Mouse (Mus musculus) left cerebral cortex, adult 2 months (tissue): ENCODE results near the gene Syn3. TPM values are rescaled to one million over a fixed set of nuclear protein-coding genes. Genes with fewer than 3 reads are reported as not detected.

Experiments
- DNase-seq, 2 experiments: peaks; one replicate each; pipeline ENCODE4 v3.0.0; 2021 to 2022; ENCODE audit warnings: low spot score in 2 of 2, mixed read lengths in 1 of 2; ENCODE audit errors: extremely low spot score in 1 of 2
- H3K27ac ChIP-seq: fragments of 200-600 bp; 2 replicates; pipeline ENCODE4 v1.8.1; 2022
- H3K4me3 ChIP-seq: fragments of 200-600 bp; 2 replicates; pipeline ENCODE4 v1.8.1; 2022
- CTCF ChIP-seq: fragments of 200-600 bp; IDR thresholded peaks from 2 replicates; pipeline ENCODE4 v1.8.1; 2022; ENCODE audit warnings: antibody characterized with exemption, mild to moderate bottlenecking, moderate library complexity
- intact Hi-C: fragments of 180-260 bp; cut with DNase I; formaldehyde crosslinking; loops from one replicate; pipeline ENCODE4 v1.15.1; 2025
- total RNA-seq, 2 experiments: library from RNA; stranded (reverse); gene quantifications; 2 replicates each; pipeline ENCODE4 v1.2.3; 2021

Gene Syn3
- total RNA-seq, 2 experiments from 2014 or later, result 29.9 to 30.8 TPM

DNA sequence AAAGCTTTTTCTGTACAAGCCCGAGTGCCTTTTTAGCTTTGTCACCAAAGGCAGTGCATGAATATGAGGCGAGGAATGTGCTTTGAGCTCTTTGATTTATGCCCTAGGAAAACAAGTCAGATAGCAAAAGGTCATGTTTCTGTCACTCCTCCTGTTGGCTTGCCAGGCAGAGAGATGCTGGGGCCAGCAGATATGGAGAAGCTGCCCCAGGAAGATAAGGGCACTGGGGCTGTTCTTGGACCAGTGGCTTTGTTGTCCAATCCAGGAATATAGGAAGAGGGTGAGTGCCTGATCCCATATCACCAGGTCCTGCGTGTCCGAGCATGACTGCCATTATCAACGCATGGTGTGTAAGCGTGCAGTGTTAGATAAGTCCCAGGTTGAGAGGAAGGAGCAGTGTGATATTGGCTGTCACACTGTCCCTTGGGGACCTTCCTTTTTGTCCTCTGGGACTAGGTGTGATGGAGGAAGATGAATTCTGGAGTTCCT lies 336.9 kb downstream of the Syn3 start:
- no peak for TF ChIP-seq CTCF
- intact Hi-C loops, result no loop called here
- DNase-seq, result no peak
- Histone ChIP-seq H3K27ac (no peak overlapping the region), H3K4me3 (no peak overlapping the region)

DNA sequence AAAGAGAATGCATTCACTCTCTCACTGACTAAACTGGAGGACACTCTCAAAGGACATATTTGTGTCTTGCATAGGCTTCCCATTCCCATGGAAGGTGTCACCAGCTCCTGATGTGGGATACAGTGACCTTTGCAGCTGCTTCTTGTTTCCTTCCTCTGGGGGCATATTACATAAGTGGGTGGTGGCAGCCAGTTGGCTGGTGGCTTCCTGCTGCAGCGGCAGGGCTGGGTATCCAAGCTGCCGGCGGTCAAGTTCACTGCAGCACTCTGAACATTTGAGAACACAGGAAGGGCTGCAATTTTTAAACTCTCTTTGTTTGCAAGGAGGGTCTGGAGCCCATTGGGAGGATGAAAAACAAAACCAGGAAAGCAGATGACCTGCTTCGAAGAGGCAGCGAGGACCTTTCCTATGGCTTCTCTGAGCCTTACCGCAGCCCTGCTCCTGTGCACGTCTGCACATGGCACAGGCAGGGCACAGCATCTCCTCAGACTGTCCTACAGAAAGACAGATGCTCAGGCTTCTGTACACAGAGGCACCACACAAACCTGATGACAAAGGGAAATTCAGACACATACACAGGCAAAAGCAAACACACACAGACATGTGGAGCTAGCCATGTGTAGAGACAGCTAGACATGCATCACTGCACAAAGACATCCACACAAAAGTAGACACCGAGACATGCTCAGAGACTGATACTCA lies 340.3 kb downstream of the Syn3 start:
- intact Hi-C loops, result no loop called here
- no peak for DNase-seq
- TF ChIP-seq CTCF, result no peak
- no peak overlapping the region for H3K4me3 ChIP-seq
- no peak overlapping the region for H3K27ac ChIP-seq

DNA sequence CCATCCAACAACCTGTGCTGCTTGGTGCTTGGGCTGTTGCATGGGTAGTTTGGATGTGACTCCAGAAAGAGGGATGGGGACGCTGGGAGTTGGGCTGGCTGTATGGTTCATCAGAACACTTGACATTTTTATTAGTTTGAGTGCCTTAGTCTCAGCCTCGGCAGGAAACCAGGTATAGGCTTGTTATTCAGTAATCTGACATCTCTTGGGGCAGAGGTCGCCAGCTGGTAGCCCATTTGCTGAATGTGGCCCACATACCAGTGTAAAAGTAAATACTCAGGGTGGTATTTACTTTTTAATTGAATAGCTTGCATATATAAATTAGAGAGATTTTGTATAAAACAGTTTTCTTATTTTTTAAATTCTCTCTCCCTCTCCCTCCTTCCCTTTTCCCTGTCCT lies 343.4 kb downstream of the Syn3 start:
- intact Hi-C loops, result no loop called here

DNA sequence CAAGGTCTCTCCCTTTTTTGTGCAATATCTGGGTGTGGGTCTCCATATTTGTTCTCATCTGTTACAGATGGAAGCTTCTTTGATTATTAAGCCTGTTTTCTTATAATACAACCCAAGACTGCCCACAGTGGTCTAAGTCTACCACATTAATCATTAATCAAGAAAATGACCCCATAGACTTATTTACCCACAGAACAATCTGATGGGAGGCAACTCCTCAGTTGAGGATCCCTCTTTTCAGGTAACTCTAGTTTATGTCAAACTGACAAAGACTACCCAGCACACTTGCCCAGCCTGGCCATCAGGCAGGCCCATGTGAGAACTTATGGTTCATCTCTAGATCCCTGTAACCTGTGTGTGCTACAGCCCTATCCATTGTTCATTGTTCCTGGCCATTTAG lies 345.5 kb downstream of the Syn3 start:
- no peak for TF ChIP-seq CTCF
- intact Hi-C loops, result no loop called here
- H3K4me3 ChIP-seq, result no peak overlapping the region
- H3K27ac ChIP-seq, result no peak overlapping the region
- no peak for DNase-seq

More for the DNA sequence above, 343.4 kb downstream of the Syn3 start:
- Histone ChIP-seq H3K4me3 (no peak overlapping the region), H3K27ac (no peak overlapping the region)
- no peak for DNase-seq
- TF ChIP-seq CTCF, result no peak

DNA sequence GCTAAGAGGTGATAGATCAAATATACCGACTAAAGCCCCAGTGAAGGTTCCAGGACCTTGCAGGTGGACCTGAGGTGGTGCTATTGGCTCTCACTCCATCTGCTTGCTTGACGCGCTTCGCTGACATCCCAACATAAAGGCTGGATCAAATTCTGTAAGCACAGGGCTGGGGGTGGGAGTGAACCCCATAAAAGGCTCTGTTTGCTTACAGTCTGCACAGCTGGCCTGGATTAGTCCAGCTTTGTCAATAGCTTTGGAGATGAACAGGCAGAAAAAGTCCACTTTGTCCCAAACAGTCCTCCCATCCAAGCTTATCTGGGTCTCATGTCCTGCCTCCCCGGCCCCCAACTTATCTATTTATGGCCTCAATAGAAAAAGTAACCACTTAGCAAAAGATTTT lies 347.3 kb downstream of the Syn3 start:
- Histone ChIP-seq H3K27ac (no peak overlapping the region), H3K4me3 (no peak overlapping the region)
- DNase-seq, result no peak
- intact Hi-C loops, result no loop called here
- TF ChIP-seq CTCF, result no peak

DNA sequence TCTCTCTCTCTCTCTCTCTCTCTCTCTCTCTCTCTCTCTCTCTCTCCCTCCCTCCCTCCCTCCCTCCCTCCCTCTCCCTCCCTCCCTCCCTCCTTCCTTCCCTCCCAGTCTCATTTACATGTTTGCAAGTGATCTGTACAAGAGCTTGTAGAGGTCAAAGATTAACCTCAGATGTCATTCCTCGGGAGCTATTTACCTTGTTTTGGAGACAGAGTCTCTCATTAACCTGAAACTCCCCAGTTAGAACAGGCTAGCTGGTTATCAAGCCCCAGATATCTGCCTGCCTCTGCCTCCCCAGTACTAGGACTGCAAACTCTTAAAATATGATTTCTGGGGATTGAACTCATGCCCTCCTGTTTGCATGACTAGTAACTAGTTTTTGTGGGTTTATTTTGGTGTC lies 348.6 kb downstream of the Syn3 start:
- Histone ChIP-seq H3K4me3 (no peak overlapping the region), H3K27ac (no peak overlapping the region)
- intact Hi-C loops, result no loop called here
- TF ChIP-seq CTCF, result no peak
- no peak for DNase-seq

DNA sequence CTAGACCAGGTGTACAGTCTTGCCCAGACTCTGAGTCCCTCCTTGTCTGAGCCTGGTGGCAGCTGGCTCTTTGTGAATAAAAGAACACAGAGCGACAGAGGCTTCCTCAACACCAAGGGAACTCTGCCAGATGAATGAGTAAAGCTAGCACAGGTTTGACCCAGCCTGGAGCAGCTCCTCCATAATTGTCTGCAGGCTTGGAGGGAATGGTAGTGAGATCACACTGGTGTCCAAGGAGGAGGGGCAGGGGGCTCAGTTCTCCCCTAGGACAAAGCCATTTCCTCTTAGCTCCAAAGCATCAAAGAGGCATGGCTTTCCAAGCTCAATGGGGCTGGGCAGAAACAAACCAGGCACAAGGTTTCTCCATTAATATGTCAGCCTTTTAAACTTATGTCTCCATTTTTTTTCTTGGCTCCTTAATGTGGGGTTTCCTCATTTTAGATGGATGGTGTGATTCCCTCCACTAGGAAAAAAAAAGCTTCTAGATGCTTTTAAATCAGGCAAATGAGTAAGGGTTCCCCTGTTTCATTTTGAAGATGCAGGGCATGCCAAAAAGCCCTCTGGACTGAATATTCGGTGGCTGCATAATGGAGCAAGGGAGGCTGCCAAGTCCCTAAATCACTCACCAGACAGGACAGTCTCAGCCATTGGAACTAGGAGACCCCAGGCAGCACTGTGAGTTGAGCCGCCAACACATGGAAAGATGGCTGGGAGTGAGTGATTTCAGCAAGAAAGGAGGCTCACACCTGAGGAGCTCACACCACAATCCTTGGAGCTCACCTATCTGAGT lies 349.5 kb downstream of the Syn3 start:
- TF ChIP-seq CTCF, result no peak
- DNase-seq, result no peak
- Histone ChIP-seq H3K27ac (no peak overlapping the region), H3K4me3 (no peak overlapping the region)
- intact Hi-C loops, result no loop called here

DNA sequence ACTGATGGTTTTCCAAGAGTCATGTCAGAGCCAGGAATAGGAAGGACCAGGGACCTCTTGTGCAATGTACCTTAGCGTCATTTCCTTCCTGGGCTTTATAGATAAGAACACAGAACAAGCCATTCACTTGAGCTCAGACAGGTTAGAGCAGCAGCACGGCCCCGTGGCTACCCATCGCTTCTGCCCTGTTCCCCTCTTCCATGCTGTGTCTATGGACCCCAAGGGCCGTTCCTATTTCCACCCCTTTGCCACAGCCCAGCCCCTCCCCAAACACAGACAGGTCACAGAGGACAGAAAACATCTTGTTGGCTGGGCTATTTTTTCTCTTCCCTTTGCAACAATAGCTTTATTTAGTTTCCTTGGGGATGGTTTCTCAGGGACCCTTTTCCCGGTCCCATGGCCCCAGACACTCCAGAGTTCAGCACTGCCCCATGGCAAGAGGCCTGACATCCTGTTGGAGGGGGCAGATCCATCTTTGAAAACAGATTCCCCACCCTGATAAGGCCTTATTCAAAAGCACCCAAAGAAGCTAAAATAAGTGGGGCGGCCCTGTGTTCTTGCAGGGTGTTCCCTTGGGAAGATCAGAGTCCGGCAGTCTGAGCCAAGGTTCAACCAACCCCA lies 359.5 kb downstream of the Syn3 start:
- no peak for DNase-seq
- intact Hi-C loops, result no loop called here
- Histone ChIP-seq H3K27ac (no peak overlapping the region), H3K4me3 (no peak overlapping the region)
- TF ChIP-seq CTCF, result no peak

DNA sequence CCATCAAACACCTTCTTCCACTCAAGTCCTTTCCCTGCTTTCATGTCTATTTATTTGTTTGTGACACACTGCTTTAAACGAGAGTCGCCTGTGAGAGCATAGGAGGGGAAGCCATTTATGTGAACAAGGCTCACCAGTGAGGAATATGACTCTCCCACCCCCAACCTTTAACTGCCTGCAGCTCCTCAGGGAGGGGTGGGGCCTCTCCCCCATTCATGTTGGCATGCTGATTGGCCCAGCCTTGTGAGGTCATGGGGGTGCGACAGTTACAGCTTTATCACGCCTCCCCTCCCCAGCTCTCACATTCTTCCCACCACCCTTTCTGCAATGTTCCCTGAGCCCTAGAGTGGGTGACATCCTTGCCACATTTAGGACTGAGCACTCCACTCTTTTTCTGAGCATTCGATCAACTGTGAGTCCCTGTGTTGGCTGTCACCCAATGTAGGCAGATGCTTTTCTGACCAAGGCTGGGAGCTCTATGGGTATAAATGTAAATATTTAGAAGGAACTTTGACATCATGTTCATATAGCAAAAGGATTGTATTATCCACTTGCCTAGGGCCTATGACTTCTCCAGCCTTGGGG lies 361.0 kb downstream of the Syn3 start:
- intact Hi-C loops, result no loop called here
- TF ChIP-seq CTCF, result no peak

DNA sequence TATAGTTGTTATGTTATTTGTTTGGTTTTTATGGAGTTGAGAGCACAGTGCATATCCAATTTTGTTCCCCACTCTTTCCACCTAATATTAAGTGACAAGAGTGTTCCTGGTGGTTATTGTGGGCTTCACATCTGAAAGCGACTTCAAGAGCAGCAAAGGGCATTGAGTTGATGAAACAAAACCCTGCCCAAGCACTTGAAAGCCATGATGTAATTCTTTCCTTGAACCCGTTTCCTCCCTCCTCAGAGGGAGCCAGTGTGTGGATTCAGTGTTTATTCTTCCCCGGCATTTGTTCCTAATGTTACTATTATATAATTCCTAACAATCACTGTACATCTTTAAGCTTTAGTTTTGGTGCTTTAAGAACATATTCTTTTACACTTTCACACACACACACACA lies 361.6 kb downstream of the Syn3 start:
- DNase-seq, result no peak
- intact Hi-C loops, result no loop called here
- Histone ChIP-seq H3K27ac (no peak overlapping the region), H3K4me3 (no peak overlapping the region)
- TF ChIP-seq CTCF, result no peak

More for the DNA sequence above, 361.0 kb downstream of the Syn3 start:
- H3K4me3 ChIP-seq, result no peak overlapping the region
- H3K27ac ChIP-seq, result no peak overlapping the region
- DNase-seq, result no peak

DNA sequence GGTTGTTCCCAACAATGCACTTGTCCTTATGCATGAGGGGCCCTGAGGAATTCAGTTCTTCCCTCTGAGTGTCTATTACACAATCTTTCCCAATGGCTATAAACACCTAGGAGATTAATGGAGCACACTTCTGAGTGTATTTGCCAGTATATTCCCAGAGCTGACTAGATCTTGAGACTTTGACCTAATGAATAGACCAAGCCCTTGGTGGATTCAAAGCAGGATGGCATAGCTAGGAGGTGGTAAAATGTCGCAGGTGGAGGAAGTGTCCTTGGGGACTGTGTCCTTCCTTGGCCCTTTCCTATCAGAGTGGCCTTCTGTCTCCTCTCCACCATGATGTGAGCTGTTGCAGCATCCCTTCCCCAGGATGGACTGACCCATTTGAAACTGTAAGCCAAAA lies 362.4 kb downstream of the Syn3 start:
- intact Hi-C loops, result no loop called here
- no peak for DNase-seq
- H3K27ac ChIP-seq, result no peak overlapping the region
- H3K4me3 ChIP-seq, result no peak overlapping the region
- no peak for TF ChIP-seq CTCF

DNA sequence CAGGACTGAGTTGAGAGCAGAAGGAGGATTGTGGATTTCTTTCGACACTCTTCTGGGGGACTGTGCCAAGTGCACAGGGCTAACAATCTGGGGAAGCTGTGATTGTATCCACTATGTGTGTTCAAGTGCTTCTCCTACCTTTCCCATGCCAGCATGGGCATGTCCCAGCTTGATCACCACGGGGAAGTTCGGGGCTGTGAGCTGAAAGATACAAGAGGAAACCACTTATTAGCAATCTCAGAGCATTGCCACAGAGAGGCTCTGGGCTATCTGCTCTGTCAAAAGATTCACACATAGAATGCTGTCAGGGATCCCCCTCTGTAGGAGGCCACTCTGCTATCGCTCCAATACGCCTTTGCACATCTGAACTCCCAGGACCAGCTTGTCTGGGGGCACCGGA lies 363.8 kb downstream of the Syn3 start:
- Histone ChIP-seq H3K27ac (no peak overlapping the region), H3K4me3 (no peak overlapping the region)
- intact Hi-C loops, result no loop called here
- no peak for DNase-seq
- no peak for TF ChIP-seq CTCF
